Mouse (Mus musculus) yolk sac, embryonic 10.5 days (tissue): ENCODE results near the gene Invs.

Experiments used
- DNase-seq: peaks from one replicate; pipeline ENCODE4 v3.0.0-alpha.2; 2017; ENCODE audit warnings: low spot score

Invs gene

DNA sequence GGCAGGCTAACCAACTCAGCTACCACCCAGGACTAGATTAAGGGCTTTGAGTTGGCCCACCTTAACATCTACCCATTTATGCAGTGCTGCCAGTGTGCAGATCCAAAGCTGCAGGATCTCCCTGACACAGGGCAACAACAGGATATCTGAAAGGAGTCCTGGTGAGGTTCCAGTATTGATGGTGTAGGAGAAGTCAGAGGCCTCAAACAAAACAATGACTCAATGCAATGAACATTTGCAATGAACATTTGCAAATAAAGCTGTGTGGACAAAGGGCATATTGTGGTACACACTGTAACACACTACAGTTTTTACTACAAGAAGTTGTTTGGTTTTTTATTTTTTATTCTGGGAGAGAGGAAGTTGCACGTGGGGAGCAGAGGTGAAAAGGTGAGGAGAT lies 181.5 kb downstream of the Invs start:
- DNase-seq = no peak

DNA sequence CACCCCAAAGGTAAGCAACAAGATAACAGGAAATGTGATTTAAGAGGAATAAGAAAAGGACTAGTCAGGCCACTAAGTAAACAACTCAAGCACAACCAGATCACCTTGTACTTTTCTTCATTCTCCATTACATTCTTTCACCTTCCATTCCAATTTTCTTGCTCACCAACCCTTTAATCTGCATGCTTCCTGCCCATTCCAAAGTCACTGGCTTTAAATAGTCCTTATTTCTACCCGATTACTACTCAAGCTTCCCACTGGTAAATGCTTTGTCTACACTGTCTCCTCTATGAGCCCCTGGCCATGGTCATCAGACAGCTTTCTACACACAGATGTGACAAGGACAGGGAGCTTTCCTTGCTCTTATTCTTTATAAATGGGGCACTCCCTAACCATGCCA lies 191.4 kb downstream of the Invs start:
- DNase-seq = no peak

GRCm38 (mm10) chr4:48472052-48472791 lies 192.7 kb downstream of the Invs start:
- peak; percentile 16 for DNase-seq

DNA sequence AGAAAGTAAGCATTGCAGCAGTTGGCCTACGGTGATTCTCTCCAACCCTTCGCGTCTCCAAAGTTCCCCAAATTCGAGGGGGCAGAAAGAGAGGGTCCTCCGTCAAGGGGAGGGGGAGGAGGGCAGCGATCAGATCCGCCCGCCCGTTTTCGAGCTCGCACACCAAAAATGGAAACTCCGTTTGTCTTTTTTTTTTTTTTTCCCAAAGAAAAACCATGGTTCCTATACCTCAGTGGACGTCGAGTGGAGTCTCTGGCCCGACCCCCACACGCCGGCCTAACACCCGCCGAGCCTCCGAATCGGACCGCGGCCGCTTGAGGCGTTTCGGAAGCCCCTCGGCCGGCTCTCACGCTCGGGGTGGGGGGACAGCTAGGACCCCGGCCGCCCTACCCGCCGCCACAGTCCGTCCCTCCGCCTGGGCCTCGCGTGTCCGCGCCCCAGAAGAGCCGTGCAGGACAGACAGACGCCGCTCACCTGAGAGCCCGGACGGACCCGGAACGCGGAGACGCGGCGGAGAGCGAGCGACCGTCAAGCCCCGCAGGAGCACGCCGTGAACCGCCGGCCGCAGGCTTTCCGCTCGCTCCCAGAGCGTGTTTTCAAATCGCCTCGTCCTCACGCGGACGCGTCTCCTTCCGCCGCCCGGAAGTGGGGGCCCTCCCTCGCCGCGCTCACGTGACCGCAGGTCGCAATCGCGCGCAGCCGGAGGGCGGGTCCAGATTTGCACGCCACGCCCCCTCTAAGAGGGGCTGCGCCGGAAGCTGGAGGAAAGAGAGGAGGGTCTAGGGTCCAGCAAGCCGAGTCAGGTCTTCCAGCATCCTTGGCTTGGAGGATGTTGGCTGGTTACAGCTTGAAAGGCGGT lies 193.5 kb downstream of the Invs start, which contains the start of gene Tex10:
Gene Tex10, minus strand, starts transcription at position 668 of the 859 bp plus-strand sequence.
- peak; percentile 90 for DNase-seq

- no peak for DNase-seq
Observed at GRCm38 (mm10) chr4:48473651-48474011, 194.1 kb downstream of the Invs start.

DNA sequence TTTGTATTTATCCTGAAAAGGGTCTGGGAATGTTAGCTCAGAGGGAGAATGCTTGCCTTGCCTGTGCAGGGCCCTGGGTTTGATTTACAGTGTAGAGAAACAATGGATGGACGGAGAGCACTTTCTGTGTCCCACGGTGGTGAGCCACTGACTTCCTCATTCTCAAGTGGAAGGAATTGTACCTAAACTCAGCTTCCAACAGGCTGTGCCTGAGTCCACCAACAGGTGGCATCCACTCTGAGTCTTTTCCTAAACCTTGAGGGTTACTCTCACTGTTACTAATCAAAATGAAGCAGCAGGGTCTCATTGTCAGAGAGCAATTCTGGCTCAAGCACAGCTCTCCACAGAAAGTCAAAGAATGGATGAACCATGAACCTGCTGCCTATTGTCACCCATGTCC lies 201.7 kb downstream of the Invs start:
- no peak for DNase-seq
